Mouse (Mus musculus) induced T-regulatory cell, adult 2 months (primary cell): ENCODE data around the gene Zar1l.
A peak's percentile ranks its signal among the peaks of the same experiment; 100 is the strongest.

Source experiments
- DNase-seq: peaks from one replicate; pipeline ENCODE4 v3.0.0-alpha.2; 2012; ENCODE audit warnings: low read depth

The Zar1l gene

GRCm38 (mm10) chr5:150485198-150485597 is 32.8 kb downstream of the Zar1l start:
- DNase-seq, result peak; percentile 65

- DNase-seq, result no peak
Measured at GRCm38 (mm10) chr5:150478612-150479011, 39.4 kb downstream of the Zar1l start.

GRCm38 (mm10) chr5:150477364-150477763 is 40.6 kb downstream of the Zar1l start:
- DNase-seq, result no peak

GRCm38 (mm10) chr5:150468431-150468830 is 49.5 kb downstream of the Zar1l start:
- no peak for DNase-seq

GRCm38 (mm10) chr5:150466132-150466531 is 51.8 kb downstream of the Zar1l start:
- DNase-seq, result no peak

GRCm38 (mm10) chr5:150465218-150465617 is 52.7 kb downstream of the Zar1l start:
- no peak for DNase-seq

- no peak for DNase-seq
Measured at GRCm38 (mm10) chr5:150464721-150465120, 53.2 kb downstream of the Zar1l start.

- peak; percentile 30 for DNase-seq
Measured at GRCm38 (mm10) chr5:150459801-150460200, 58.2 kb downstream of the Zar1l start.

GRCm38 (mm10) chr5:150457904-150458739 is 59.8 kb downstream of the Zar1l start:
- peak; percentile 36 for DNase-seq

GRCm38 (mm10) chr5:150457165-150457903 is 60.6 kb downstream of the Zar1l start:
- DNase-seq, result no peak
